Mouse (Mus musculus) layer of hippocampus, adult 2 months (tissue): ENCODE data around the gene Ets1. TPM values are rescaled to one million over a fixed set of nuclear protein-coding genes. Genes with fewer than 3 reads are reported as not detected.

ENCODE experiments used
- DNase-seq, 2 experiments: peaks; one replicate each; pipeline ENCODE4 v3.0.0; 2022; ENCODE audit warnings: low spot score in 2 of 2
- H3K27ac ChIP-seq: fragments of 200-600 bp; 2 replicates; pipeline ENCODE4 v1.8.1; 2022
- H3K4me3 ChIP-seq: fragments of 200-600 bp; 2 replicates; pipeline ENCODE4 v1.8.1; 2022; ENCODE audit warnings: mild to moderate bottlenecking
- CTCF ChIP-seq: fragments of 200-600 bp; conservative IDR thresholded peaks from 2 replicates; pipeline ENCODE4 v1.8.1; 2022; ENCODE audit warnings: antibody characterized with exemption, mild to moderate bottlenecking, moderate library complexity
- total RNA-seq, 2 experiments: library from RNA; stranded (reverse); gene quantifications; 2 replicates each; pipeline ENCODE4 v1.2.3; 2021

Gene Ets1
- total RNA-seq, 2 experiments from 2014 or later, result 9.9 to 12.2 TPM

GRCm38 (mm10) chr9:32657124-32657523, 21.1 kb downstream of the Ets1 start:
- TF ChIP-seq CTCF, result no peak
- H3K27ac ChIP-seq, result peak overlapping the region; percentile 46; the same call in 1 of the 2 replicates
- no peak overlapping the region for H3K4me3 ChIP-seq
- no peak for DNase-seq

GRCm38 (mm10) chr9:32660406-32660960, 24.5 kb downstream of the Ets1 start:
- H3K4me3 ChIP-seq, result no peak overlapping the region
- no peak overlapping the region for H3K27ac ChIP-seq
- DNase-seq, result no peak
- no peak for TF ChIP-seq CTCF

- DNase-seq, result no peak
- TF ChIP-seq CTCF, result no peak
- Histone ChIP-seq H3K27ac (no peak overlapping the region), H3K4me3 (no peak overlapping the region)
These were observed 25.1 kb downstream of the Ets1 start for GRCm38 (mm10) chr9:32661071-32661470.

- TF ChIP-seq CTCF, result no peak
- H3K27ac ChIP-seq, result no peak overlapping the region
- no peak overlapping the region for H3K4me3 ChIP-seq
- DNase-seq, result no peak
These were observed 25.5 kb downstream of the Ets1 start for GRCm38 (mm10) chr9:32661561-32661960.

DNA sequence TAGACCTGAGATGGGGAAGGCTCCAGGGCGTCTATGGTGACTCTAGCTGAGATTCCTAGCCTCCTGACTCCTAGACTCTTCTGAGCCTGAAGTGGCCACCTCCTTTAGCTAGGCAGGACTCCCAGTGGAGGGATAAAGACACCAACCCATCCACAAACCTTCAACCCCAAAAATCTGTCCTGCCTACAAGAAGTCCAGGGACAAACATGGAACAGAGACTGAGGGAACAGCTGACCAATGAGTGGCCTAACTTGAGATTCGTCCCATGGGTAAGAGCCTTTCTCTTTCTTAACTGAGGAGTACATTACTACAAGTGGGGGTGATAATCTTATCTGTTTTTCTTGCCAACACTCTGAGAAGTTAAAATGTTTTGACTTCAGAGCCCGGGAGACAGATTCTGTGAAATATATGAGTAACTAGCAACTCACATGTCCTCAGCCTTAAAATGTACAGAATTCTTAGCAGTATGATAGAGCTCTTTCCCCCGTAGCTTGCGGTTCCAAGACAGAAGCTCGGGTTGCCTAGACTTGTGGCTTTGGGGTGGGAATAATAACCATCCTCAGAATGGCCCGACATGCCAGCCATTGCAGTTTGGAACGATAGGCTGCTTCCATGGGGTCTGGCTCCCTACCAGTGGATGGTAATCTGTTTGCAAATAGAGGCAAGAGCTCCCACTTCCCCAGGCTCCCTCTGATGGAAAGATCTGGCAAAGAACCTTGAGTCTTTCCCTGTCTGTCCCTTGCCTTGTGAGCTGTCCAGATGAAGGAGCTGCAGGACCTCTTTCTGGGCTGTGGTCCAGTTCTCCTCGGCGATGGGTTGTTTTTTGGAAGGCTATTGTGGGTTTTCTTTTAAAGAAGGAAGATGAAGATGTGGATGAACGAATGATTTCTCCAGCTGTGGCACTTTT, 30.8 kb downstream of the Ets1 start:
- H3K27ac ChIP-seq, result peak overlapping the region; percentile 36; the same call in 1 of the 2 replicates
- DNase-seq, result no peak
- no peak overlapping the region for H3K4me3 ChIP-seq
- TF ChIP-seq CTCF, result peak; percentile 48

- Histone ChIP-seq H3K27ac (peak overlapping the region; percentile 46; the same call in 1 of the 2 replicates), H3K4me3 (no peak overlapping the region)
- DNase-seq, result no peak
- TF ChIP-seq CTCF, result no peak
These were observed 31.5 kb downstream of the Ets1 start for GRCm38 (mm10) chr9:32667518-32667908.

DNA sequence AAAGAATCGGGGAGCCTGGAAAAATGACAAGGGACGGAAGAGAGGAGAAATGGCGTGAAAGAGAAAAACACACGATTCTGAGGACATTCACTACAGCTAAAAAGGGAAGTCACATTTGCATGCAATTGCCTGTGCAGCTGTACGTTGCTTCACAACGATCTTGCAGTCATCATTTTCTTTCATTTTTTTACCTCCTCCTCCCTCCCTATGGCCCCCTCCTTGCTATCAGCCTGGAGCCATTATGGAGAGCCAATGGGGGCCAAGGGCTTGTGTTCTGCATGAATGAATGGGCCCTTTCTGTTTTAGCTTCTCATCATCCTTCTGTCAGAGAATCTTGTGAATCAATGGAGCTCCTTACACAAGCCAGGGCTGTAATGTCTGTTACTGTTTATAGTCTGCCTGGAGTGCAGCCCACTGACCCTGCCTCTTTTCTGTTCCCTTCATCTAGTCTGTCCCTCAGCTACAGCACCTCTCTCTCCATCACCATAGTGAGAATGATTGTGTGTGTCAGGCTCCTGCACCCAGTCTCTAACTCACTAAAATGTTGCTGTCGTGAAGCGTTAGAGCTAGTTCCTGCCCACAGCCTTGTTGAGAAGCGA, 32.2 kb downstream of the Ets1 start:
- no peak for DNase-seq
- no peak for TF ChIP-seq CTCF
- Histone ChIP-seq H3K4me3 (no peak overlapping the region), H3K27ac (peak overlapping the region; percentile 46; the same call in 1 of the 2 replicates)

- H3K27ac ChIP-seq, result no peak overlapping the region
- TF ChIP-seq CTCF, result no peak
- H3K4me3 ChIP-seq, result no peak overlapping the region
- DNase-seq, result no peak
These were observed 33.4 kb downstream of the Ets1 start for GRCm38 (mm10) chr9:32669397-32669796.

- DNase-seq, result no peak
- TF ChIP-seq CTCF, result no peak
- H3K27ac ChIP-seq, result peak overlapping the region; percentile 60; the same call in 1 of the 2 replicates
- H3K4me3 ChIP-seq, result peak overlapping the region; percentile 23; the same call in 1 of the 2 replicates
These were observed 36.2 kb downstream of the Ets1 start for GRCm38 (mm10) chr9:32671970-32672859.

DNA sequence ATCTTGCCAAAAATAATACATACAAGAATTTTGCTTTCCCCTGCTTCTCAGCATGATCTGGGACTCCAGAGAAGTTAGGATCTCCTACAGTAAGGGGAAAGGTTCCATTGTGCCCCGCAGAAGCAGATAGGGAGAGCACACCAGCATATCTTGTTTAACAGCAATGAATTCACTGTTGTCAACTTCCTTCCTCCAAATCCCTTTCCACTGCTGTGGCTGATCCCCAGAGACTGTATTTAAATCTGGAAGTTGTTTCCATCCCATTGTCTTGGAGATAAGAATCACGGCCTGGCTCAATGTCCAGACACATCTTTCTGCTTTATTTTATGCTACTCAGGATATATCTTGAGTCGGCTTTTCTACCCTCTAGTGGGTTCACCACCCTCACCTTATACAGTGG, 37.9 kb downstream of the Ets1 start:
- no peak overlapping the region for H3K27ac ChIP-seq
- H3K4me3 ChIP-seq, result no peak overlapping the region
- TF ChIP-seq CTCF, result no peak
- no peak for DNase-seq

- H3K27ac ChIP-seq, result no peak overlapping the region
These were observed 39.8 kb downstream of the Ets1 start for GRCm38 (mm10) chr9:32675671-32676409.

GRCm38 (mm10) chr9:32676480-32676879, 40.5 kb downstream of the Ets1 start:
- TF ChIP-seq CTCF, result no peak
- Histone ChIP-seq H3K27ac (no peak overlapping the region), H3K4me3 (no peak overlapping the region)
- DNase-seq, result no peak

More at GRCm38 (mm10) chr9:32675671-32676409, 39.8 kb downstream of the Ets1 start:
- DNase-seq, result no peak
- H3K4me3 ChIP-seq, result no peak overlapping the region
- no peak for TF ChIP-seq CTCF
